Mouse (Mus musculus) neural tube, embryonic 13.5 days (tissue): ENCODE results near the gene Dcst1. TPM values are rescaled to one million over a fixed set of nuclear protein-coding genes. Genes with fewer than 3 reads are reported as not detected.

Experiments used
- ATAC-seq: fragments of 200-750 bp; cut with Nextera tagmentation; 2 replicates; pipeline ENCODE4 v1.8.0; 2017; ENCODE audit warnings: low read depth, mild to moderate bottlenecking, moderate TSS enrichment, moderate library complexity
- H3K27ac ChIP-seq: fragments of 300-500 bp; sonication (generic); replicated peaks from 2 replicates; pipeline ENCODE4 v1.5.1; 2015; ENCODE audit warnings: moderate library complexity, mild to moderate bottlenecking, inconsistent platforms
- H3K27me3 ChIP-seq: fragments of 300-500 bp; sonication (generic); 2 replicates; pipeline ENCODE4 v1.6.1; 2015; ENCODE audit warnings: mild to moderate bottlenecking, inconsistent platforms
- H3K36me3 ChIP-seq: fragments of 300-500 bp; sonication (generic); 2 replicates; pipeline ENCODE4 v1.6.1; 2015; ENCODE audit warnings: mild to moderate bottlenecking, inconsistent platforms
- H3K4me1 ChIP-seq: fragments of 300-500 bp; sonication (generic); replicated peaks from 2 replicates; pipeline ENCODE4 v1.6.1; 2015; ENCODE audit warnings: inconsistent platforms
- H3K4me2 ChIP-seq: fragments of 300-500 bp; sonication (generic); 2 replicates; pipeline ENCODE4 v1.6.1; 2015; ENCODE audit warnings: inconsistent platforms, mild to moderate bottlenecking, moderate library complexity
- H3K4me3 ChIP-seq: fragments of 300-500 bp; sonication (generic); 2 replicates; pipeline ENCODE4 v1.5.1; 2015; ENCODE audit warnings: mild to moderate bottlenecking, inconsistent platforms
- H3K9ac ChIP-seq: fragments of 300-500 bp; sonication (generic); 2 replicates; pipeline ENCODE4 v1.6.1; 2015; ENCODE audit warnings: moderate library complexity, mild to moderate bottlenecking, inconsistent platforms
- H3K9me3 ChIP-seq: fragments of 300-500 bp; sonication (generic); 2 replicates; pipeline ENCODE4 v1.6.1; 2016; ENCODE audit warnings: inconsistent platforms
- WGBS: fragments of 180-500 bp; shearing (Covaris S2); methylation state at CpG from one replicate; pipeline ENCODE4 v1.1.7; 2015; 5-methylcytosine and 5-hydroxymethylcytosine counted together
- polyA plus RNA-seq: library from polyadenylated mRNA; unstranded; fragments of >200 nt; fragmentation: Nextera tagmentation; extraction: Ambion mirVana; gene quantifications from 2 replicates; pipeline ENCODE4 v1.2.1, GENCODE M21; 2015

The Dcst1 gene
- polyA plus RNA-seq, 1 experiment from 2014 or later, result 1.1 TPM

- peaks cover 57% of the 10 kb centered on the region for H3K4me1 ChIP-seq
- H3K36me3 ChIP-seq, result peaks cover 36% of the 10 kb centered on the region
- 6% methylated on average over 21 of the region's 26 CpGs for WGBS
- H3K27ac ChIP-seq, result no peak overlapping the region
- H3K9ac ChIP-seq, result peak overlapping the region; percentile 56; the same call in 1 of the 2 replicates
- peak overlapping the region; percentile 19 for H3K4me3 ChIP-seq
- H3K9me3 ChIP-seq, result no peaks in the 10 kb centered on the region
- peaks cover 22% of the 10 kb centered on the region for H3K27me3 ChIP-seq
- ATAC-seq, result 0 out of 2 replicates have a peak, but pooled peaks have one; percentile 7
- peak overlapping the region; percentile 51 for H3K4me2 ChIP-seq
These were observed 49.7 kb downstream of the Dcst1 start for GRCm38 (mm10) chr3:89315195-89315929.

GRCm38 (mm10) chr3:89314791-89315190 is 50.3 kb downstream of the Dcst1 start:
- Histone ChIP-seq H3K4me2 (peak overlapping the region; percentile 51; the same call in 1 of the 2 replicates), H3K9ac (0 out of 2 replicates have a peak overlapping the region, but pooled peaks have one; percentile 56), H3K4me3 (0 out of 2 replicates have a peak overlapping the region, but pooled peaks have one; percentile 19), H3K4me1 (peaks cover 51% of the 10 kb centered on the region), H3K27ac (no peak overlapping the region), H3K36me3 (peaks cover 36% of the 10 kb centered on the region), H3K27me3 (peaks cover 22% of the 10 kb centered on the region), H3K9me3 (no peaks in the 10 kb centered on the region)
- no peak for ATAC-seq
- 32% methylated on average over 2 of the region's 2 CpGs for WGBS

GRCm38 (mm10) chr3:89314340-89314739 is 50.7 kb downstream of the Dcst1 start:
- Histone ChIP-seq H3K9ac (no peak overlapping the region), H3K36me3 (peaks cover 36% of the 10 kb centered on the region), H3K4me1 (peaks cover 47% of the 10 kb centered on the region), H3K4me2 (no peak overlapping the region), H3K27me3 (peaks cover 22% of the 10 kb centered on the region), H3K4me3 (no peak overlapping the region), H3K27ac (no peak overlapping the region), H3K9me3 (no peaks in the 10 kb centered on the region)
- WGBS, result 74% methylated on average over 5 of the region's 5 CpGs
- no peak for ATAC-seq

- H3K9ac ChIP-seq, result no peak overlapping the region
- H3K27ac ChIP-seq, result no peak overlapping the region
- no peak overlapping the region for H3K4me3 ChIP-seq
- no peaks in the 10 kb centered on the region for H3K4me1 ChIP-seq
- WGBS, result 2% methylated on average over 9 of the region's 9 CpGs
- H3K4me2 ChIP-seq, result no peak overlapping the region
- no peaks in the 10 kb centered on the region for H3K9me3 ChIP-seq
- peak; percentile 81 for ATAC-seq
- 0 out of 2 replicates have a peak, but pooled peaks cover 3% of the 10 kb centered on the region for H3K27me3 ChIP-seq
- 0 out of 2 replicates have a peak, but pooled peaks cover 6% of the 10 kb centered on the region for H3K36me3 ChIP-seq
These were observed 57.0 kb downstream of the Dcst1 start for GRCm38 (mm10) chr3:89308089-89308488.

GRCm38 (mm10) chr3:89305551-89306325 is 59.3 kb downstream of the Dcst1 start:
- Histone ChIP-seq H3K9ac (no peak overlapping the region), H3K9me3 (no peaks in the 10 kb centered on the region), H3K36me3 (no peaks in the 10 kb centered on the region), H3K4me3 (no peak overlapping the region), H3K4me2 (no peak overlapping the region), H3K4me1 (no peaks in the 10 kb centered on the region), H3K27ac (no peak overlapping the region), H3K27me3 (0 out of 2 replicates have a peak, but pooled peaks cover 3% of the 10 kb centered on the region)
- WGBS, result 61% methylated on average over 8 of the region's 8 CpGs
- ATAC-seq, result no peak

GRCm38 (mm10) chr3:89305105-89305504 is 59.9 kb downstream of the Dcst1 start:
- Histone ChIP-seq H3K9ac (no peak overlapping the region), H3K4me2 (no peak overlapping the region), H3K9me3 (no peaks in the 10 kb centered on the region), H3K27me3 (peaks cover 8% of the 10 kb centered on the region), H3K4me1 (peaks cover 1% of the 10 kb centered on the region; the same call in 1 of the 2 replicates), H3K27ac (no peak overlapping the region), H3K4me3 (no peak overlapping the region), H3K36me3 (no peaks in the 10 kb centered on the region)
- 64% methylated on average over 4 of the region's 4 CpGs for WGBS
- ATAC-seq, result no peak

GRCm38 (mm10) chr3:89304440-89304839 is 60.6 kb downstream of the Dcst1 start:
- Histone ChIP-seq H3K9me3 (no peaks in the 10 kb centered on the region), H3K27me3 (peaks cover 9% of the 10 kb centered on the region), H3K4me1 (peaks cover 8% of the 10 kb centered on the region), H3K9ac (no peak overlapping the region), H3K36me3 (no peaks in the 10 kb centered on the region), H3K27ac (no peak overlapping the region), H3K4me3 (no peak overlapping the region), H3K4me2 (no peak overlapping the region)
- no peak for ATAC-seq
- WGBS, result 70% methylated on average over 6 of the region's 6 CpGs

- no peak for ATAC-seq
- Histone ChIP-seq H3K36me3 (no peaks in the 10 kb centered on the region), H3K27ac (no peak overlapping the region), H3K4me2 (no peak overlapping the region), H3K4me1 (peaks cover 10% of the 10 kb centered on the region), H3K27me3 (peaks cover 20% of the 10 kb centered on the region), H3K9me3 (no peaks in the 10 kb centered on the region), H3K9ac (no peak overlapping the region), H3K4me3 (no peak overlapping the region)
- WGBS, result 70% methylated on average over 2 of the region's 2 CpGs
These were observed 64.5 kb downstream of the Dcst1 start for GRCm38 (mm10) chr3:89300514-89300913.

Other genes with a start within 250 kb of the Dcst1 start
- 0.14 and 0.46 TPM in 2 replicates for gene Pklr, start 229.1 kb downstream of the Dcst1 start, polyA plus RNA-seq
- gene Hcn3, start 205.1 kb downstream of the Dcst1 start, polyA plus RNA-seq, result 34.6 and 35.6 TPM in 2 replicates
- gene Clk2, start 200.5 kb downstream of the Dcst1 start, polyA plus RNA-seq, result 27.5 and 30.6 TPM in 2 replicates
- 129 and 135 TPM in 2 replicates for gene Scamp3, start 187.8 kb downstream of the Dcst1 start, polyA plus RNA-seq
- 38.9 and 49.9 TPM in 2 replicates for gene Fam189b, start 182.1 kb downstream of the Dcst1 start, polyA plus RNA-seq
- gene Gba, start 162.3 kb downstream of the Dcst1 start, polyA plus RNA-seq, result 48.3 and 50.0 TPM in 2 replicates
- 45.6 and 52.8 TPM in 2 replicates for gene Thbs3, start 150.1 kb downstream of the Dcst1 start, polyA plus RNA-seq
- gene Mtx1, start 138.2 kb downstream of the Dcst1 start, polyA plus RNA-seq, result 157 and 170 TPM in 2 replicates
- gene Muc1, start 136.2 kb downstream of the Dcst1 start, polyA plus RNA-seq, result 1.0 and 1.1 TPM in 2 replicates
- gene Krtcap2, start 119.3 kb downstream of the Dcst1 start, polyA plus RNA-seq, result 248 and 258 TPM in 2 replicates
- gene Trim46, start 118.9 kb downstream of the Dcst1 start, polyA plus RNA-seq, result 55.8 and 55.9 TPM in 2 replicates
- gene Dpm3, start 105.9 kb downstream of the Dcst1 start, polyA plus RNA-seq, result 76.9 and 81.4 TPM in 2 replicates
- gene Slc50a1, start 94.7 kb downstream of the Dcst1 start, polyA plus RNA-seq, result 44.0 and 45.5 TPM in 2 replicates
- gene Efna1, start 84.1 kb downstream of the Dcst1 start, polyA plus RNA-seq, result 12.5 and 14.5 TPM in 2 replicates
- 87.4 and 90.1 TPM in 2 replicates for gene Efna3, start 42.3 kb downstream of the Dcst1 start, polyA plus RNA-seq
- gene Efna4, start 27.2 kb downstream of the Dcst1 start, polyA plus RNA-seq, result 8.5 and 10.7 TPM in 2 replicates
- gene Adam15, start 15.3 kb downstream of the Dcst1 start, polyA plus RNA-seq, result 48.8 and 54.0 TPM in 2 replicates
- gene Dcst2, start 3.3 kb downstream of the Dcst1 start, polyA plus RNA-seq, result 0.17 TPM in 1 of 2 replicates, not detected in the other
- gene Zbtb7b, start 29.5 kb upstream of the Dcst1 start, polyA plus RNA-seq, result 0.54 and 0.68 TPM in 2 replicates
- gene Lenep, start 37.5 kb upstream of the Dcst1 start, polyA plus RNA-seq, result 0.84 and 2.6 TPM in 2 replicates
- gene Flad1, start 46.6 kb upstream of the Dcst1 start, polyA plus RNA-seq, result 30.7 and 33.2 TPM in 2 replicates
- gene Cks1b, start 53.1 kb upstream of the Dcst1 start, polyA plus RNA-seq, result 110 and 144 TPM in 2 replicates
- gene Shc1, start 53.2 kb upstream of the Dcst1 start, polyA plus RNA-seq, result 41.8 and 45.1 TPM in 2 replicates
- 40.4 and 47.7 TPM in 2 replicates for gene Pygo2, start 65.0 kb upstream of the Dcst1 start, polyA plus RNA-seq
- 15.6 and 17.0 TPM in 2 replicates for gene Pbxip1, start 71.5 kb upstream of the Dcst1 start, polyA plus RNA-seq
- gene Pmvk, start 89.3 kb upstream of the Dcst1 start, polyA plus RNA-seq, result 104 and 106 TPM in 2 replicates
- 4.8 and 5.5 TPM in 2 replicates for gene Kcnn3, start 154.9 kb upstream of the Dcst1 start, polyA plus RNA-seq